Mouse (Mus musculus) embryonic fibroblast, embryonic 13.5 days (primary cell): ENCODE measurements around the gene Rbm25.

Source experiments
- CTCF ChIP-seq: IDR thresholded peaks from 2 replicates; pipeline ENCODE4 v1.5.1; 2011; ENCODE audit warnings: mild to moderate bottlenecking, control low read depth, low read length, moderate library complexity, borderline replicate concordance; ENCODE audit not compliant: insufficient read depth
- POLR2A ChIP-seq: IDR thresholded peaks from 2 replicates; pipeline ENCODE4 v1.6.1; 2011; ENCODE audit warnings: low read depth, mild to moderate bottlenecking, control low read depth, low read length, moderate library complexity

DNA sequence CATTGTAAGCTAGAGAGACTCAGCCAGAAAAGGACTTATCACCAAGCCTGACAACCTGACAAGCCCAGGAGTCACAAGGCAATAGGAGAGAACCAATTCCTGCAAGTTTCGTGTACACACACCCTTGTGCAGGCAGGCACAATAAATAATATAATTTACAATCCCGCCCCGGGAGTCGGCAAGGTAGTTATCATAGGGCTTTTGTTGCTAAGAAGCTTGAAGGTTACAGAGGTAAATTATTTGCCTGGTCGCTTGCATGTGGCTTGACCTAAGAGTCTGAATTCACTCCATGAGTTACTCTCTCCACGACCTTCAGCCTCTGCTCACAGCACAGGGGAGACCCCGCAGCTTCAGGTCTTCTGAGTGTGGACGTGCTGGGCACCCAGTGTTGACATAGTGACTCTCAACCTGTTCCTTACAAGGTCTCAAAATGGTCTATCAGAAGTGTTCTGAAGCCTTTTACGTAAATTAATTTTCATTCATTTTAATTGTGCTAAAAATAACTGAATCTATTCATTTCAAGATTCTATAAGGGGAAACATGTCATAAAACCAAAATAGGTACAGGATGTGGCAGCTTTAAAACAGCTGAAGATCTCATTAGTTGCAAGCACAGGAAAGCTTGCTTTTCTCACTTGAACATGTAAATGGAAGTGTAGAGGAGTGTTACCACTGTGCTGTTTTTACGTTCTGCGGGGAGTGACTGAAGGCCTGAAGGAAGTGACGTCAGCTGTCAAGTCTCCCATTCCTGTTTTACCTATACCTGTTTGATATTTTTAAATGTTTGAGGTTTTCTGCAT, 95.7 kb downstream of the Rbm25 start:
- TF ChIP-seq CTCF (no peak), POLR2A (no peak)
